Mouse (Mus musculus) urinary bladder, postnatal 25 days (tissue): Measurements from ENCODE around the gene Efhd2.

Source experiments
- DNase-seq: peaks from one replicate; pipeline ENCODE4 v3.0.0; 2022; ENCODE audit warnings: low spot score

The Efhd2 gene

DNA sequence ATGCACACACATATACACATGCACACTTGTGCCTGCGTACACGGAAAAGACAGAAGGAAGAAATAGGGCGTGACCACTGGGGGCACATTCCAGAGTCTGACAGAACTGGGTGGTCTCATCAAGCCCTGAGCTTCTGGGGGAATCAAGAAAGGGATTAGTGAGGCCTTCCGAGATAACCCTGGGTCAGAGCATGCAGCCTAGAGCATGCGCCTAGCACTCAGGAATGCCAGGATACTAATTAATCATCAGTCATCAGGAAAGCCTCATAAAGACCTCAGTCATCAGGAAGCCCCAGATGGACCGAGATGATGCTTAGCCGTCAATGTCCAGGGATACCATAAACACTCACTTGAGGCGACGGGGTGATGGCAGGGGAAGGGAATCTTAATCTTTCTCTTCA, 5.2 kb upstream of the Efhd2 start:
- no peak for DNase-seq

DNA sequence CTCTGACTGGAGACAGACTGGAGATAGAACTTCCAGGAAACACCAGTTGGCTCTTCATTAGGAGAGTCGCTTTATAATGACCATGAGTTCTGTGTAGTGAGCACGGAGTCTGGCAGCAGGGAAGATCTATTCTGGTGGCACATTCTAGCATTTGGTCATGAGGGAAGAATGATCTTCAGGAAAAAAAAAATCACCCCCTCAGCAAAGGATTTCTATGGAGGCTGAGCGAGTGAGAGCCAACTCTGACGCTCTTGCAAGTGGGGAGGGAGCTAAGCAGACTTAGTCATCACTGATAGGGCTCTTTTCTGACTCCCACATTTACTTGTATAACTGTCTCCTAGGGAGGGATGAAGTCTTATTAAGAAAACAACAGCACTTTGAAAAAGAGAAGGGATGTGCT, 4.4 kb upstream of the Efhd2 start:
- no peak for DNase-seq

DNA sequence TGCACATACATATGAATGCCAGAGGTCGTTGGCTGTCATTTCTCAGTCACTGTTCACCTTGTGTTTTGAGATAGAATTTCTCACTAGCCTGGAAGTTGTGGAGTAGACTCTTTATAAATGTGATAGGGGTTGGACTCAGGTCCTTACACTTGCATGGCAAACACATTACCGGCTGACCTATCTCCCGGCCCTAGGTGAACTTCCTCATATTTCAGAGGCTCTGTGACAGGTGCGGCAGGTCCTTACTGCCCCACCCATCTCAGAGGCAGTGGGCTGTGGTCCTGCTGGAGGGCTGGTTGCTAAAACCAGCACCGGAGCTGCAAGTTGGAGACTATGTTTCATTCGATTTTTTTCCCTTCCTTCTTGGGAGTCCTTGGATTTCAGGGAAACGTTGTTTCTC, 3.9 kb upstream of the Efhd2 start:
- DNase-seq, result no peak

DNA sequence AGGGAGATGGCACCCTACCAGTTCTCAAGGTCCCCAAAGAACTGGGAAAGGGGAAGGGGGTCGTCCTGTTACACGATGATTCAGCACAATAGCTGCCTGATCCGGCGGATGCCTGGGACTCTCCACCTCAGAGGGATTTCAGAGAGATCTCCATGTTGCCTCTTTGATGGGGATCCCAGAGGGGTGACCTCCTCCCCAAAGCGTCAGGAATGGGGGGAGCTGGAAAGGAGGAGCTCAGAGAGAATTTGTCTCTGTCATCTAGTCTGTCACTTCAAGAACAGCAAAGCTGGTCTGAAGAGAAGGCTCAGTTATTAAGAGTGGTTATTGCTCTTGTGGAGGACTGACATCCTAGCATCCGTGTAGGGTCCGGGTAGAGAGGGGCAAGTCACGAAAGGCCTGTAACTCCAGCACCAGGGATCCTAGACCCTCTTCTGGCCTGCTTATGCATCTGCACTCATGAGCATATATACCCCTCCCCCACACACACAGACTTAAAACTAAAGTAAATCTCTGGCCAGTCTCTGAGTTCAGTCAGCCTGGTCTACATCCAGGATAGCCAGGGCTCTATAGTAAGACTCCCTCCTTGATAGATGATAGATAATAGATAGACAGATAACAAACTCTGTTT, 875 bp upstream of the Efhd2 start:
- no peak for DNase-seq

DNA sequence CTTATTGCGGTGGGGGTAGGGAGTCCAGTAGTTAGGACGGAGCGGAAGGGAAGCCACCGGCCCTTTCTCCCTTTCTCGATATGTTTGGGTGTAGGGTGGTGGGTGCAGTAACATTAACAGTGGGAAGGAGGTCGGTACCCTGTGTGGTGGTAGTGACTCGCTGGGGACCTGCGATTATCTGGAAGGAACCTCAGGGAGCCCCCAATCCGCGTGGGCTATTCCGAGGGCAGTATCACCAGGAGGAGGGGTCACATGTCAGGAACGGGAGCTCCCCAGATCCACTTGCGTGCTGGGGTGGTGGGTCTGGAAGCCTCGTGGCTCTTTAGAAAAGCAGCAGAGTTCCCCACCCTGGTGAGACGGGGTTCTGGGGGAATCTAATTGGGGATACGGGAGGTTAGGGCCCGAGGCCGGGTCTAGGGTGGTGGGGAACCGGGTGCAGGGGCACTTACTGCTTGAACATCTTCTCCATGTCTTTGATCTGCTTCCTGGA, 564 bp downstream of the Efhd2 start:
- DNase-seq, result no peak

DNA sequence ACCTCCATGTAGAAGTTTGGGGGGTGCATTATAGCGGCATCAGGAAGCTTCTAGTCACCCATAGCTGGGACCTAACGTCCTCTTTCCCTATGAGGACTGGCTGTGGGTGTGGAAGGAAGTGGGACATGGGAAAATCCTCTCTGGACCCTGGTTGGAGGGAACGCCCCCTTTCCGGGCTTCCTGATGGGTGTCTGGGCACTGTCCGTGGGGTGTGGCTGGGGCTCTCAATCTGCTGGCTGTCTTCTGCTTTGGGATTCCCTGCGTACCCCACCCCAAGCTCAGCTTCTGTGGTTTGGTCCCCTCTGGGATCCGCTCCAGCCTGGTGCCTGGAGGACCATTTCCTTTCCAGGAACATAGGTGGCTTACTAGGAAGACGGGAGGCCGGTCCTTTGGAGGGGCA, 1.7 kb downstream of the Efhd2 start:
- no peak for DNase-seq

DNA sequence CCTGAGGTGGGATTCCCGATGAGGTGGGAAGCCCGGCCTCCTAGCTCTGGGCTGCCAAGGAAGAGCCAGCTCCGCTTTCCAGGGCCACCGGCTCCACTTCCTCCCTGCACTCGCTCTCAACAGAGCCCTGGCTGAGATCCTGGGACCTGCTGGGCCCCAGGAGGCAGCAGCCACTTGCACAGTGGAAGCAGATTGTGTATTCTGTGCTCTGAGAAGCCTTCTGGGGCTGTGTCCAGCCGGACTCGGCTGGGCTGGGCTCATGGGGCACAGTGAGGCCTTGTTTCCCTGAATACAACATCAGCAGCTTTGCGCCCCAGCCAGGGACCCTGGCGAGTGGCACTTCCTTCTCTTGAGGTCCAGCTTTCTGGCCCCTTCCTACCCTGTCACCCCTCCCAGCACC, 2.8 kb downstream of the Efhd2 start:
- no peak for DNase-seq

DNA sequence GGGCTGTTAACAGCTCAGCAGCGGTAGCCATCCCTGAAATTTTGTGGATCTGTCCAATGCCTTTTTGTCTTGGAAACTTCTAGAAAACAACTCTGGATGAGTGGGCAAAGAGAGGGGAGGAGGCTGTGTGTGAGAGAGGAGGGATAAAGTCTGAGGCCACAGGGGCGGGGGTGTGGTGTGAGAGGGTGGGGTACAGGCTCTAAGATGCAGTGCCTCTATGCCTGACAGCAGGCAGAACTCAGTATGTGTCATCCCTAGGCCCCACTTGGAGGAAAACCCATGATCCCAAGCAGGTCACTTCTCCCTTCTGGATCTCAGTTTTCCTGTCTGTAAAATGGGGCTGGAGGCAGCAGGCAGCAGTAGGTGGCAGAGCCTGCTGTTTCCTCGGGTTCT, 3.4 kb downstream of the Efhd2 start:
- no peak for DNase-seq

DNA sequence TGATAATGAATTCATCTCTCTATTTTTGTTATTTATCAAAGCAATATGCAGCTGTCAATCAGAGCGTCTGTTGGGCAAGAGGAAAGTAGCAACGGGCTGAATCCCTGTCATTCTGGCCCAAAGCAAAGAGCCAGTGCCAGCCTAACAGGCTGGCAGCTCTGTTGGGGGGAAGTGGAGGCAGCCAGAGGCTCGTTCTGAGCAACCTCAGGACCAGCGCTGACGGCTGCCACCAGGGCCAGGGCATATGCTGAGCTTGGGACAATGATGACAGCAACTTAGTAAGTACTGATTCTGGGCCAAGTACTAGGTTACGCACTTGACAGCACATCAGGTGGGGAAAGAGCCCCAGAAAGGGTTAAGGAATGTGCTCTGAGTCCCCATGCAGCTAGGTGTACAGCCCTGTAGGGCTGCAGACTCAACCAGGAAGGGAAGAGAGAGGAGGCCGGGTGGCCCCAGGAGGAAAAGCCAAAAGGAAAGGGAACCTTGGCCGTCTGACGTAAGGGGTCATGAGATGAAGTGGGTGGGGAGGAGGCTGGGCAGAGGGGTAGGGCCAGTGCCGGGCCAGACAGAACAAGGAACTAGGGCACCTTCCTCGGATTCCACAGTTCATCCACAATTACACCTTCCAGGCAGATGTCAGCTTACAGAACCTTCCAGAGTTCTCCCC, 3.9 kb downstream of the Efhd2 start:
- DNase-seq, result no peak

DNA sequence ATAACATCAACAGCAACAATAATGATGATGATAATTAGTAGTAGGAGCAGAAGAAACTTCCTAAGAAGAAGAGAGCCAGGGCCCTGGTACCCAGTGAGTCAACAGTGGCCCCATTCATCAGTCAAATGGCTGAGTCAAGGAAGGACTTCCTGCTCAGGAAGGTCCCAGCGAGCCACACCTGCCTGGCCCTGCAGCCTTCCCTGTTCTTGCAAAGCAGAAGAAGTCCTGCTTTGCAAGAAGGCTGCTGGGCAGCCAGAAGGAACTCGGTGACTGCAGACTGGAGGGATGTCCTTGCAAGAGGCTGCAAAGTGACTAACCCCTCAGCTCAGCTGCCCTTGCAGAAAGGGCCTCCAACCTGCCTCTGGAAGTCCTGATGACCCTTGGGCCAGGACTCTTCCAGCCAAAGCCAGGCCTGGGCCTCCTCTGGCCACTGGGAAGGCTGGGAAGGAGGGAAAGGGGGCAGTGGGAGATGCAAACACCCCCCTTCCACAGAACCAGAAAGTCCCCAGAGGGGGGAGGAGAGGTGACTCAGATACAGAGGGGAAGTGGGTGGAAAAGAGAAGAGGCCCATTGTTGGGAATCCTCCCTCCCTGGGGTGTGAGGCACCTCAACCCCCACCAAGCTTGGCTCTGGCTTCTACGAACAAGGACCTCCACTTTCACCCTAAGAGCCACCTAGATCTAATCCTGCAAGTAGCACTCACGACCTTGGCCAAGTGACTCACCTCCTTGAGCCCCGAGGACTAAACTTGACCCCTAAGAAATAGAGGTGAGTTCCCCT, 5.1 kb downstream of the Efhd2 start:
- DNase-seq, result no peak

DNA sequence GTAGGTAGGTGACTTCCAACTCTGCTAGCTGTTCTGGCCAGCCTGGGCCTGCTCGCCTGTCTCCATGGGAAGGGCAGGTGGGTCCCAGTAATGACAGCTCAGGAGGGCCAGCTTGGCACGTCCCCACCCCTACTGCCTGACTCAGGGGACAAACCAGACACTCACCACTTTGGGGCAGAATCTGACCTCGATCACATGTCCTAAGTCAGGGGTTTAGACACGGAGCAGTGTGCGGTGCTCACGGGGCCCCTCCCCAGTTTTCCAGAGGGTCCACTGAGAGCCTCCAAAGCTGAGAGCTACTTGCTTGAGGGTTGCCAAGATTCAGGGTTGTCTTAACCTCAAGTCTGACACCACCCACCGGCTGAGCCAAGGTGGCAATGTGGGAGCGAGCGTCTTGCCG, 6.7 kb downstream of the Efhd2 start:
- DNase-seq, result no peak

DNA sequence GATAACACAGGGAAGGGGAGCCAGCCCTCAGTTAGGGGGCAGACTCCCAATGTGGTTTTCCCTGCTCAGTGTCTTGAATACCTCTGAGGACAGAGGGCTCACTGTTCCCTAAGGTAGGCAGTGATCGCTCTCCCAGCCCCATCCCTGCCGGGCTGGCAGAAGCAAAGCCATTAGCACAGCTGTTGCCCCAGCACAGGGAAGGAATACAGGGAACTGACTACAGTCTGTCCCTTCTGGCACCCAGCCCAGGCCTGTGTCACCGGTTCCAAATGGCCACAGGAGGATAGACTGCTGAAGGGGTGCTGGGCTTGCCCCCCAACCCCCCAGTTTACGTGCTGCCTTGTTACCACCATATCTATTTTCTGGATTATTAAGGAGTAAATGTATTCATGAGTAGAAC, 7.2 kb downstream of the Efhd2 start:
- no peak for DNase-seq

DNA sequence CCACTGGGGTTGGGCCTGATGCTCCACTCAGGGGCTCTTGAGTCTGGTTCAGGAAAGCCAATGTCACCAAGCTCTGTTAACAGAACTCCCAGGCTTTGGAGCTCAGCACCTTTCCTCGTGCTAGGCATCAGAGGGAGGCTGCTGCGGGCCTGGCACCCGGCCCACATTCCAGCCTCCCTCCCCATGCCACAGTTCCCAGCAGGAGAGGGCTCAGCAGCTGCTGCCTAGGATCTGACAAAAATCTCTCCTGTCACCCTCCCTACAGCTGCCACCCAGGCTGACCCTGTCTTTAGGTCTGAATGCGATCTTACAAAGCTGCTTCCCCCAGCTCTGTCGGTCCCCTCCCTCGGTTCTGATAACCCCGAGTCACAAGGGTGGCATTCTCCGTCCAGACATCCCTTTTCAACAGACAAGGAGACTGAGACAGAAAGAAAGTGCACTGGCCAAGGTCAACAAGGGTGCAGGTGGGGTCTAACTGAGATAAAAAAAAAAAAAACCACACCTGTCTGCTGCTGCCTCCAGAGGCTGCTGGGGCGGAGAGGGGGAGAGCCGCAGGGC, 7.7 kb downstream of the Efhd2 start:
- DNase-seq, result no peak

DNA sequence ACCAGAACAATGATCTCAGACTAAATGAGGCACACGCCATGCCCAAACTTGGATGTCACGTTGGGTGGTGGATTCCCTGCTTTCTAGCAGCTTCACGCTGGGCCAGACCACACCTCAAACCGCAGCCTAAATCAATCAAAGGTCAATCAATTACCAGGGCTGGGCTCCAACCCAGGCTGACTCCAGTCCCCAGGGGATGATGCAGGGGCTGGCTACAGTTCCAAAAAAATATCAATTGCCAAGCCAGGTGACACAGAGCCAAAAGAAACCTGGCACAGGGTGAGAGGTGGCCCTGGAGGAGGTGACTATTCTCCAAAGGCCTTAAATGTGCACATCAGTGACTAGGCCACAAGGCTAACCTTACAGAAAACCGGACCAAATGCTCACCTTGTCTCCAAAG, 9.1 kb downstream of the Efhd2 start:
- DNase-seq, result no peak

DNA sequence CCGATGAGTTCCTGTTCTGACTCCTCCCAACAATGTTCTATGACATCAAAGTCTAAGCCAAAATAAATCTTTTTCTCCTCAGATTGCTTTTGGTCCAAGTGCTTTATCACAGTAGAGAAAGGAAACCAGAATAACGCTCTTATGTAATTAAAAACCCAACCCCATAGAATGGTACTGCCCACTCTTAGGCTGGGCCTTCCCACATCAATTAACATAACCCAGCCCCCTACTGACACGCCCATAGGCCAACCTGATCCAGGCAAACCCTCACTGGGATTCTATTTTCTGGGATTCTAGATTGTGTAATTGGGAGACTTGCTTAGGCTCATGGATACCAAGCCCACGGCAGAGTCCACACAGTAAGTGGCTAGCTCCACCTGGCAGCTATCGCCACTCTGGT, 9.7 kb downstream of the Efhd2 start:
- no peak for DNase-seq

DNA sequence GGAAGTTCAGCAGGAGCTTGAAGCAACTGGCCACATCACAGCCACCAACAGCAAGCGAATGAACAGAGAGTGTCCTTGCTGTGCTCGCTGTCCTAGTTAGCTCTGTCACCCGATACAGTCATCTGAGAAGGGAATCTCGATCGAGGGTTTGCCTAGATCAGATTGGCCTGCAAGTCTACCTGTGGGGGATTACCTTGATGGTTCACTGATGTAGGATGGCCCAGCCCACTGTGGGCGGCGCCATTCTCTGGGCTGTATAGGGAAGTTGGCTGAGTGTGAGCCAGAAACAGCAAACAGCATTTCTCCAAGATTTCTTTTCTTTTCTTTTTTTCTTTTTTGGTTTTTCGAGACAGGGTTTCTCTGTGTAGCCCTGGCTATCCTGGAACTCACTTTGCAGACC, 10.2 kb downstream of the Efhd2 start:
- DNase-seq, result no peak

DNA sequence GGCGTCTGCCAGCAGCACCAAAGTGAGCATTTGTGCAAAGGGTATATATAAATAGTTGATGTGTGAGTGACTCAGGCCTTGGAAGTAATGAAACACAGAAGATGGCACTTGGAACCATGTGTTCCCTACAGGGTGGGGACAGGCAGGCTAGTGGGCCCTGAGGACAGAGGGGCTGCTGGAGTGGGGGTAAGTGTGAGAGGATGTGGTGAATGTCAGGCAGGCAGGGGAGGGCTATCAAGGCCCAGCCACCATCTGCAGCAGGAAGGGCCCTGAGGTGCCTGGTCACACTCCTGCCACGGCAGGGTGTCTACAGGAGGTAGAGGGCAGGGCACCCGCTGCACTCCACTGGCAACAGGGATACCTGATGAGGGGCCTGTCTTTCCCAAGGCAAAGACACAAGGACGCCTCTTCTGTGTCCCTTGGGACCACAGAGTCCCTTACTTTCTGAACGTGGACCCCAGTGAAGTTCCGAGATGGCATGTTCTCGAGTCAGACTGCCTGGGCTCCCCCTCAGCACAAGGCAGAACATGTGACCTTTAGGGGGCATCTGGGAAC, 10.9 kb downstream of the Efhd2 start:
- no peak for DNase-seq

DNA sequence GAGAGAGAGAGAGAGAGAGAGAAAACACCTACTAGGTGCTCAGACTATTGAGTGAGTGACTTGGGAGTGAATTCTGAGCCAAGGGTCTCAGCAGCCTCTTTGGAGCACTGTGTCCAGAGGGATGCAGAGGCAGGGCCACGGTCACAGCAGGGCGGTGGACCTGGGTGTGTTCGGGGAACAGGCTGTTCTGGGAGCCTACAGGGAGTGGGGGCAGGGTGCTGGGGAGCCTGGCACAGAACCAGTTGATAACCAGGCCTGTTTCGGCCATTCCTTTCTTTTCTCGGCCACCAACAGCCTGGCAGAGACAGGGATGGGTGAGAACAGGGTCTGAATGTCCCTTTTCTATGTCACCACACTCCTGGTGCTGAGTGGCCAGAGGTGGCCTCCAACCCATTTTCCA, 11.9 kb downstream of the Efhd2 start:
- no peak for DNase-seq

DNA sequence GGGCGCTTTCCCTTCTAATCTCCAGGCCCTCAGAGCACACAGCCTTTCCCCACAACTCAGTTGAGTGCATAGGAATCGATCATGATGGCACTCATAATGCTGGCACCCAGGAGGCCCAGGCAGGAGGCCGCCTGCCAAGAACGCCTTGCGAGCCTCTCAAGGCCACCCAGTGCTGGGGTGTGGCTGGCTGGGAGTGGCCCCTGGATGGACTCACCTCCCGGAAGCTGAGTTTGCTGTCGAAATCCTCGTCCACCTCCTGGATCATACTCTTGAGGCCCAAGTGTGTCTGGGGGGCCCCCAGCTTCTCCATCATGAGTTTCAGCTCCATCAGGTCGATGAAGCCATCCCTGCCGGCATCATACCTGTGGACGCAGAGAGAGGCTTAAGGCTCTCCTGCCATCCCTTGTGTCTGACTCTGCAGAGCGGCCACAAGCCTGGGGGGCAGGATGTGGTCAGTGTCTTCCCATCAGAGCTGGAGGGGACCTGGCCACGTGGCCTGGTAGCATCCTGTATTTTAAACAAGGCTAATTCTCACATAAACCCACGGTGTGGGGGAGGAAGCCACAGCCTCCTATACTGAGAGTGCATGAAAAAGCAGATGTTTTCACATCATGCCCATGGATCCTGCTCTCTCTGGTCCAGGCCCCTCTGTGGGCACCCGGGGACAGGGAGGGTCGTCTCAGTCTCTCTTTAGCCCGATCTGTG, 13.0 kb downstream of the Efhd2 start:
- no peak for DNase-seq

DNA sequence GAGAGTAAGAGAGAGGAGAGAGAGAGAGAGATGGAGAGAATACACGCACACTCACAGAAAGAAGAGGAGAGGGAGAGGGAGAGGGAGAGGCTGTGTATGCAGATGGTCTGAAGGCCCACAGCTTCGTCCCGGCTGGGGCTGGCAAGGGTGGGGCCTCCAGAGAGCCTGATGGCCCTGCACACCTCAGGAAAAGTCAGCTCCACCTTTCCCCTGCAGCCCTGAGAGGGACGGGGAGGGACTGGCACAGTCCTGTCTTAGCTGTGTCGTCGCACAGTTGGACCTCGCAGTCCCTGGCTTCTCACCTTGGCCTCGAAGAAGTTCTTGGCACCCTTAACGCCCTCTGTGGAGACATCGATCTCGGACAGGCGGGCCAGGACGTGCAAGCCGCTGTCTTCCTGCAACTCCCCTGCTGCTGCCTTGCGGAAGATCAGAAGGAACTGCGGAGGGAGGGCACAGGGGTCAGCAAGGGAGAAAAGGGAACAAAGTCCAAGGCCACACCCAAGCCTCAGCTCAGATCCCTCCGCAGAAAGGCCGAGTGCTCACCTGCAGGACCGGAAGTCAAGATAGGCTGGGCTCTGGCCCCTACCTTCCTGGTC, 14.4 kb downstream of the Efhd2 start:
- DNase-seq, result no peak

DNA sequence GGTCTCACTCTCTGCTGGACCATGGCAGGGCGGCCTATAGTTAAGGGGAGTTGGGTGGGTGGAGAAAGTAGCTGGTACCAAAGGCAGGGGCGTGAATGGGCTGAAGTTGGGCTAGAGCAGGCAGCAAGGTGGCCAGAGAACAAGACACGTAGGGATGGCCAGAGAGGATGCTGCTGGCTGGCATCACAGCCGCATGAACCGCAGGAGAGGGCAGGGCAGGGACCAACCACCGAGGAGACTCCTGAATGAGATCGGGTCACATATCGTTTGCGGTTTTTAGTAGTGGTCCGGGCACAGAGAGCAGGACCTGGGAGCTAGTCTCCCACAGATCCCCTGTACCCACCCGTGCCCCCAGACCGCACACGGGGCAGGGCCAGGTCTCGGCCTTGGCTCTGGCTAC, 15.4 kb downstream of the Efhd2 start:
- no peak for DNase-seq

DNA sequence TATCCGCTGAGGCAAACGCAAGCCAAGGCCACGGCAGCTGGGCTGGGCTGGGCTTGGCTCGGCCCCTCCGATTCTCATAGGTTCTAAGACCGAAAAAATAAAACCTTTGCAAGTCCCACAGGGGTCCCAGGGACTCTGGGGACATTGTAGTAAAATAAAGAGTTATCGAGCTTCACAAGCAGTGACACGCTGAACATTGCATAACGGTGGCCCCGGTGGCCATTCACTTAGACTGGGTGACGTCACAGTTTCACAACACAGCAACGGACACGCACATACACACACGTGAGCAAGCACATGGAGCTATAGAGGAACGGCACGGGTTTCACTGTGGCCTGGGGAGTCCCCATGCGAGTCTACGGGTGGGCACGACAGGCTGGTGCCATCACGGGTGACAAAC, 16.2 kb downstream of the Efhd2 start:
- no peak for DNase-seq
